Mouse (Mus musculus) intestine, embryonic 15.5 days (tissue): ENCODE results near the gene H2afz. TPM values are rescaled to one million over a fixed set of nuclear protein-coding genes. Genes with fewer than 3 reads are reported as not detected.
A peak's percentile ranks its signal among the peaks of the same experiment; 100 is the strongest.

ENCODE experiments used
- ATAC-seq: fragments of 200-750 bp; cut with Nextera tagmentation; 2 replicates; pipeline ENCODE4 v1.8.0; 2017; ENCODE audit warnings: moderate TSS enrichment, moderate library complexity
- H3K27ac ChIP-seq: fragments of 300-500 bp; sonication (generic); 2 replicates; pipeline ENCODE4 v1.5.1; 2015; ENCODE audit warnings: mild to moderate bottlenecking, inconsistent platforms
- H3K27me3 ChIP-seq: fragments of 300-500 bp; sonication (generic); replicated peaks from 2 replicates; pipeline ENCODE4 v1.6.1; 2015; ENCODE audit warnings: inconsistent platforms
- H3K36me3 ChIP-seq: fragments of 300-500 bp; sonication (generic); 2 replicates; pipeline ENCODE4 v1.6.1; 2015; ENCODE audit warnings: inconsistent platforms
- H3K4me1 ChIP-seq: fragments of 300-500 bp; sonication (generic); replicated peaks from 2 replicates; pipeline ENCODE4 v1.6.1; 2015; ENCODE audit warnings: inconsistent platforms
- H3K4me2 ChIP-seq: fragments of 300-500 bp; sonication (generic); replicated peaks from 2 replicates; pipeline ENCODE4 v1.6.1; 2015; ENCODE audit warnings: mild to moderate bottlenecking, inconsistent platforms
- H3K4me3 ChIP-seq: fragments of 300-500 bp; sonication (generic); replicated peaks from 2 replicates; pipeline ENCODE4 v1.5.1; 2015; ENCODE audit warnings: inconsistent platforms
- H3K9ac ChIP-seq: fragments of 300-500 bp; sonication (generic); 2 replicates; pipeline ENCODE4 v1.6.1; 2015; ENCODE audit warnings: inconsistent platforms
- H3K9me3 ChIP-seq: fragments of 300-500 bp; sonication (generic); 2 replicates; pipeline ENCODE4 v1.6.1; 2016; ENCODE audit warnings: inconsistent platforms
- WGBS: fragments of 180-500 bp; shearing (Covaris S2); methylation state at CpG from one replicate; pipeline ENCODE4 v1.1.7; 2015; 5-methylcytosine and 5-hydroxymethylcytosine counted together
- polyA plus RNA-seq: library from polyadenylated mRNA; unstranded; fragments of >200 nt; fragmentation: Nextera tagmentation; extraction: Ambion mirVana; gene quantifications from 2 replicates; pipeline ENCODE4 v1.2.1, GENCODE M21; 2015

Gene H2afz
- polyA plus RNA-seq, 1 experiment from 2014 or later, result 1,747 TPM

- Histone ChIP-seq H3K9ac (peak overlapping the region; percentile 98), H3K4me1 (peaks cover 4% of the 10 kb centered on the region), H3K27me3 (no peaks in the 10 kb centered on the region), H3K36me3 (no peaks in the 10 kb centered on the region), H3K4me2 (peak overlapping the region; percentile 84), H3K9me3 (no peaks in the 10 kb centered on the region), H3K27ac (peak overlapping the region; percentile 98), H3K4me3 (peak overlapping the region; percentile 91)
- ATAC-seq, result no peak
- WGBS, result 8% methylated on average over 2 of the region's 2 CpGs
Observed at GRCm38 (mm10) chr3:137867133-137867436, 2.8 kb downstream of the H2afz start.

GRCm38 (mm10) chr3:137867437-137868093 is 3.3 kb downstream of the H2afz start, which contains the start of gene Dnajb14:
Gene Dnajb14, plus strand, starts transcription at chr3:137867675.
- Histone ChIP-seq H3K4me1 (peaks cover 4% of the 10 kb centered on the region), H3K4me3 (peak within 1 kb of the TSS; percentile 91), H3K9ac (peak within 1 kb of the TSS; percentile 98), H3K4me2 (peak within 1 kb of the TSS; percentile 84), H3K36me3 (no peaks in the 10 kb centered on the region), H3K27ac (peak within 1 kb of the TSS; percentile 98), H3K27me3 (no peaks in the 10 kb centered on the region), H3K9me3 (no peaks in the 10 kb centered on the region)
- whole genome bisulfite sequencing, result under 1% methylated on average over 55 of the region's 94 CpGs
- peak; percentile 61 for ATAC-seq

- H3K9ac ChIP-seq, result peak overlapping the region; percentile 98
- peak; percentile 11; the same call in 1 of the 2 replicates for ATAC-seq
- H3K4me3 ChIP-seq, result peak overlapping the region; percentile 91
- no peaks in the 10 kb centered on the region for H3K36me3 ChIP-seq
- peak overlapping the region; percentile 84 for H3K4me2 ChIP-seq
- H3K9me3 ChIP-seq, result no peaks in the 10 kb centered on the region
- H3K27ac ChIP-seq, result peak overlapping the region; percentile 98
- no peaks in the 10 kb centered on the region for H3K27me3 ChIP-seq
- 3% methylated on average over 26 of the region's 26 CpGs for WGBS
- H3K4me1 ChIP-seq, result peaks cover 4% of the 10 kb centered on the region
Observed at GRCm38 (mm10) chr3:137868094-137868913, 4.0 kb downstream of the H2afz start.

GRCm38 (mm10) chr3:137869395-137869794 is 5.1 kb downstream of the H2afz start:
- no peaks in the 10 kb centered on the region for H3K9me3 ChIP-seq
- WGBS, result 92% methylated on average over 9 of the region's 9 CpGs
- H3K27me3 ChIP-seq, result no peaks in the 10 kb centered on the region
- no peak overlapping the region for H3K27ac ChIP-seq
- H3K4me2 ChIP-seq, result no peak overlapping the region
- peaks cover 4% of the 10 kb centered on the region for H3K4me1 ChIP-seq
- no peak overlapping the region for H3K4me3 ChIP-seq
- no peaks in the 10 kb centered on the region for H3K36me3 ChIP-seq
- H3K9ac ChIP-seq, result no peak overlapping the region
- ATAC-seq, result no peak

- no peaks in the 10 kb centered on the region for H3K9me3 ChIP-seq
- H3K4me2 ChIP-seq, result no peak overlapping the region
- no peak overlapping the region for H3K9ac ChIP-seq
- WGBS, result 66% methylated on average over 3 of the region's 3 CpGs
- H3K4me3 ChIP-seq, result no peak overlapping the region
- no peaks in the 10 kb centered on the region for H3K27me3 ChIP-seq
- no peak for ATAC-seq
- H3K4me1 ChIP-seq, result no peaks in the 10 kb centered on the region
- no peaks in the 10 kb centered on the region for H3K36me3 ChIP-seq
- no peak overlapping the region for H3K27ac ChIP-seq
Observed at GRCm38 (mm10) chr3:137879313-137879712, 15.0 kb downstream of the H2afz start.

GRCm38 (mm10) chr3:137880109-137880748 is 15.9 kb downstream of the H2afz start:
- no peak for ATAC-seq
- H3K36me3 ChIP-seq, result no peaks in the 10 kb centered on the region
- no peak overlapping the region for H3K9ac ChIP-seq
- H3K4me1 ChIP-seq, result no peaks in the 10 kb centered on the region
- no peak overlapping the region for H3K4me3 ChIP-seq
- H3K27me3 ChIP-seq, result no peaks in the 10 kb centered on the region
- WGBS, result 78% methylated on average over 4 of the region's 4 CpGs
- no peak overlapping the region for H3K27ac ChIP-seq
- H3K4me2 ChIP-seq, result no peak overlapping the region
- H3K9me3 ChIP-seq, result no peaks in the 10 kb centered on the region

GRCm38 (mm10) chr3:137881093-137881492 is 16.8 kb downstream of the H2afz start:
- Histone ChIP-seq H3K4me1 (no peaks in the 10 kb centered on the region), H3K9me3 (no peaks in the 10 kb centered on the region), H3K4me2 (no peak overlapping the region), H3K4me3 (no peak overlapping the region), H3K36me3 (no peaks in the 10 kb centered on the region), H3K9ac (no peak overlapping the region), H3K27ac (no peak overlapping the region), H3K27me3 (no peaks in the 10 kb centered on the region)
- no peak for ATAC-seq
- 90% methylated on average over 5 of the region's 5 CpGs for WGBS

GRCm38 (mm10) chr3:137887961-137888360 is 23.7 kb downstream of the H2afz start:
- H3K4me2 ChIP-seq, result no peak overlapping the region
- peaks cover 8% of the 10 kb centered on the region; the same call in 1 of the 2 replicates for H3K36me3 ChIP-seq
- H3K4me3 ChIP-seq, result no peak overlapping the region
- H3K9ac ChIP-seq, result no peak overlapping the region
- 77% methylated on average over 7 of the region's 7 CpGs for whole genome bisulfite sequencing
- H3K27ac ChIP-seq, result no peak overlapping the region
- H3K9me3 ChIP-seq, result no peaks in the 10 kb centered on the region
- H3K27me3 ChIP-seq, result no peaks in the 10 kb centered on the region
- no peaks in the 10 kb centered on the region for H3K4me1 ChIP-seq
- ATAC-seq, result no peak

- peaks cover 8% of the 10 kb centered on the region; the same call in 1 of the 2 replicates for H3K36me3 ChIP-seq
Observed at GRCm38 (mm10) chr3:137891089-137891488, 26.8 kb downstream of the H2afz start.

GRCm38 (mm10) chr3:137892118-137892517 is 27.8 kb downstream of the H2afz start:
- WGBS, result 94% methylated on average over 4 of the region's 4 CpGs
- ATAC-seq, result no peak
- no peaks in the 10 kb centered on the region for H3K27me3 ChIP-seq
- H3K4me2 ChIP-seq, result no peak overlapping the region
- no peak overlapping the region for H3K9ac ChIP-seq
- H3K4me3 ChIP-seq, result no peak overlapping the region
- H3K36me3 ChIP-seq, result peaks cover 8% of the 10 kb centered on the region; the same call in 1 of the 2 replicates
- no peak overlapping the region for H3K27ac ChIP-seq
- H3K9me3 ChIP-seq, result no peaks in the 10 kb centered on the region
- no peaks in the 10 kb centered on the region for H3K4me1 ChIP-seq

More at GRCm38 (mm10) chr3:137891089-137891488, 26.8 kb downstream of the H2afz start:
- WGBS, result 84% methylated on average over 3 of the region's 3 CpGs
- no peak overlapping the region for H3K27ac ChIP-seq
- no peak overlapping the region for H3K4me3 ChIP-seq
- H3K4me2 ChIP-seq, result no peak overlapping the region
- no peaks in the 10 kb centered on the region for H3K27me3 ChIP-seq
- H3K9ac ChIP-seq, result no peak overlapping the region
- ATAC-seq, result no peak
- H3K9me3 ChIP-seq, result no peaks in the 10 kb centered on the region
- H3K4me1 ChIP-seq, result no peaks in the 10 kb centered on the region

GRCm38 (mm10) chr3:137893789-137894188 is 29.5 kb downstream of the H2afz start:
- WGBS, result 90% methylated on average over 4 of the region's 4 CpGs
- Histone ChIP-seq H3K9ac (no peak overlapping the region), H3K36me3 (peaks cover 9% of the 10 kb centered on the region; the same call in 1 of the 2 replicates), H3K9me3 (no peaks in the 10 kb centered on the region), H3K27ac (no peak overlapping the region), H3K27me3 (no peaks in the 10 kb centered on the region), H3K4me2 (no peak overlapping the region), H3K4me3 (no peak overlapping the region), H3K4me1 (no peaks in the 10 kb centered on the region)
- ATAC-seq, result no peak

GRCm38 (mm10) chr3:137895196-137895595 is 30.9 kb downstream of the H2afz start:
- Histone ChIP-seq H3K27ac (no peak overlapping the region), H3K36me3 (peaks cover 2% of the 10 kb centered on the region; the same call in 1 of the 2 replicates), H3K4me1 (no peaks in the 10 kb centered on the region), H3K4me2 (no peak overlapping the region), H3K9me3 (no peaks in the 10 kb centered on the region), H3K4me3 (no peak overlapping the region), H3K27me3 (no peaks in the 10 kb centered on the region), H3K9ac (no peak overlapping the region)
- no peak for ATAC-seq
- WGBS, result 89% methylated on average over 3 of the region's 3 CpGs
